Mouse (Mus musculus) thymus, postnatal 25 days (tissue): ENCODE data around the gene 4933424G06Rik.

Source experiments
- DNase-seq: peaks from one replicate; pipeline ENCODE4 v3.0.0; 2022

4933424G06Rik gene

GRCm38 (mm10) chr1:36772198-36772934, 62.4 kb downstream of the 4933424G06Rik start:
- no peak for DNase-seq

- DNase-seq: no peak
Measured at GRCm38 (mm10) chr1:36780793-36781192, 70.8 kb downstream of the 4933424G06Rik start.

GRCm38 (mm10) chr1:36782476-36782875, 72.5 kb downstream of the 4933424G06Rik start:
- no peak for DNase-seq

GRCm38 (mm10) chr1:36784365-36785134, 74.6 kb downstream of the 4933424G06Rik start:
- DNase-seq: peak; percentile 78

GRCm38 (mm10) chr1:36785238-36785641, 75.3 kb downstream of the 4933424G06Rik start:
- no peak for DNase-seq

- DNase-seq: no peak
Measured at GRCm38 (mm10) chr1:36786377-36786776, 76.4 kb downstream of the 4933424G06Rik start.

- DNase-seq: no peak
Measured at GRCm38 (mm10) chr1:36789416-36789815, 79.5 kb downstream of the 4933424G06Rik start.

- DNase-seq: no peak
Measured at GRCm38 (mm10) chr1:36796711-36797110, 86.8 kb downstream of the 4933424G06Rik start.

GRCm38 (mm10) chr1:36797481-36797880, 87.5 kb downstream of the 4933424G06Rik start:
- peak; percentile 76 for DNase-seq

- no peak for DNase-seq
Measured at GRCm38 (mm10) chr1:36800379-36801011, 90.5 kb downstream of the 4933424G06Rik start.

GRCm38 (mm10) chr1:36804259-36804658, 94.3 kb downstream of the 4933424G06Rik start:
- no peak for DNase-seq

GRCm38 (mm10) chr1:36804833-36805232, 94.9 kb downstream of the 4933424G06Rik start:
- no peak for DNase-seq

GRCm38 (mm10) chr1:36806181-36806905, 96.4 kb downstream of the 4933424G06Rik start:
- no peak for DNase-seq

- DNase-seq: no peak
Measured at GRCm38 (mm10) chr1:36807086-36807485, 97.1 kb downstream of the 4933424G06Rik start.
